Mouse (Mus musculus) ES-Bruce4 (cell line): Measurements from ENCODE around the gene Cd300ld2.
"Not testable (repeated sequence)": the region's sequence is repeated elsewhere in the genome, so short reads cannot be mapped to it uniquely, and the experiment has no call there.

Experiments
- CTCF ChIP-seq: IDR thresholded peaks from one replicate; pipeline ENCODE4 v1.8.1; 2011; ENCODE audit warnings: low read depth, low read length
- POLR2A ChIP-seq: IDR thresholded peaks from one replicate; pipeline ENCODE4 v1.8.1; 2011; ENCODE audit warnings: low read length; ENCODE audit not compliant: insufficient read depth

- not testable (repeated sequence) for TF ChIP-seq POLR2A, CTCF
Observed at GRCm38 (mm10) chr11:115016093-115016492, at the start of gene Cd300ld2.
